Mouse (Mus musculus): ENCODE measurements around the gene Fiz1.

- TF ChIP-seq CTCF (IDR thresholded peaks at IDR 0.05; ENCODE audit: low read depth, low read length) (no peak), POLR2A (IDR thresholded peaks at IDR 0.05; ENCODE audit: borderline replicate concordance, low read depth, low read length) (no peak)
Observed at GRCm38 (mm10) chr7:5030554-5031275, 16.2 kb upstream of the Fiz1 start.

Data from bone marrow macrophage, adult 2 months (primary cell).